Mouse (Mus musculus) CH12.LX (cell line): ENCODE measurements around the gene Fbxl17. TPM values are rescaled to one million over a fixed set of nuclear protein-coding genes. Genes with fewer than 3 reads are reported as not detected.

ENCODE experiments used
- DNase-seq: peaks from one replicate; pipeline ENCODE4 v3.0.0-alpha.2; 2013; ENCODE audit errors: extremely low read depth
- H3K27ac ChIP-seq: 2 replicates; pipeline ENCODE4 v1.5.1; 2012; ENCODE audit warnings: low read depth, mild to moderate bottlenecking, control low read depth, moderate library complexity; ENCODE audit not compliant: insufficient read depth
- H3K27me3 ChIP-seq: replicated peaks from 2 replicates; pipeline ENCODE3; 2012; ENCODE audit warnings: inconsistent platforms
- H3K36me3 ChIP-seq, 2 experiments: replicated peaks in 1 of 2; 2 replicates each; pipeline versions ENCODE3 to v1.6.1; 2012; ENCODE audit warnings: inconsistent platforms in 1 of 2, low read length in 1 of 2, mild to moderate bottlenecking in 1 of 2, mixed read lengths in 1 of 2, moderate library complexity in 1 of 2; ENCODE audit not compliant: control insufficient read depth in 1 of 2, insufficient read depth in 1 of 2
- H3K4me1 ChIP-seq, 2 experiments: 2 replicates each; pipeline ENCODE4 v1.6.1; 2012; ENCODE audit warnings: inconsistent platforms in 1 of 2, moderate library complexity in 1 of 2; ENCODE audit not compliant: insufficient read depth in 2 of 2, control insufficient read depth in 1 of 2
- H3K4me2 ChIP-seq: 2 replicates; pipeline ENCODE4 v1.6.1; 2012; ENCODE audit warnings: low read depth, mild to moderate bottlenecking, control low read depth; ENCODE audit not compliant: poor library complexity, insufficient read depth, severe bottlenecking
- H3K4me3 ChIP-seq, 3 experiments: fragments of 150-350 bp in 1 of 3; sonication (generic) in 1 of 3; replicated peaks in 1 of 3; 2 replicates each; pipeline versions ENCODE3 to v1.5.1; 2011 to 2012; ENCODE audit warnings: low read depth in 2 of 3, low read length in 2 of 3, mild to moderate bottlenecking in 2 of 3, moderate library complexity in 2 of 3, control low read depth in 1 of 3, improper control_type of control experiment in 1 of 3, inconsistent platforms in 1 of 3, mixed read lengths in 1 of 3; ENCODE audit not compliant: poor library complexity in 1 of 3
- H3K79me2 ChIP-seq: replicated peaks from 2 replicates; pipeline ENCODE4 v1.6.1; 2012; ENCODE audit warnings: mild to moderate bottlenecking, moderate library complexity; ENCODE audit not compliant: control insufficient read depth, poor library complexity, insufficient read depth, severe bottlenecking; ENCODE audit errors: extremely low read depth
- H3K9ac ChIP-seq: 2 replicates; pipeline ENCODE4 v1.6.1; 2012; ENCODE audit warnings: low read depth, mild to moderate bottlenecking, control low read depth, moderate library complexity; ENCODE audit not compliant: insufficient read depth
- H3K9me3 ChIP-seq: replicated peaks from 2 replicates; pipeline ENCODE3; 2012; ENCODE audit warnings: low read length, inconsistent platforms, mixed read lengths
- CHD1 ChIP-seq: IDR thresholded peaks from 2 replicates; pipeline ENCODE4 v1.6.1; 2012; ENCODE audit warnings: low read depth, low read length, improper control_type of control experiment, inconsistent platforms
- CHD2 ChIP-seq: IDR thresholded peaks from 2 replicates; pipeline ENCODE4 v1.6.1; 2011; ENCODE audit warnings: low read length, improper control_type of control experiment
- CTCF ChIP-seq, 2 experiments: IDR thresholded peaks in 1 of 2; conservative IDR thresholded peaks in 1 of 2; 2 replicates each; pipeline ENCODE4 v1.5.1; 2011 to 2012; ENCODE audit warnings: low read depth in 2 of 2, low read length in 2 of 2, improper control_type of control experiment in 1 of 2, inconsistent platforms in 1 of 2, mild to moderate bottlenecking in 1 of 2, moderate library complexity in 1 of 2
- EP300 ChIP-seq: IDR thresholded peaks from 2 replicates; pipeline ENCODE4 v1.6.1; 2011; ENCODE audit warnings: low read length, improper control_type of control experiment
- GABPA ChIP-seq: IDR thresholded peaks from 2 replicates; pipeline ENCODE4 v1.6.1; 2012; ENCODE audit warnings: low read depth, low read length, improper control_type of control experiment, inconsistent platforms; ENCODE audit not compliant: insufficient replicate concordance
- HCFC1 ChIP-seq: IDR thresholded peaks from 2 replicates; pipeline ENCODE4 v1.6.1; 2012; ENCODE audit warnings: low read depth, mild to moderate bottlenecking, inconsistent platforms, low read length, improper control_type of control experiment
- IRF4 ChIP-seq: IDR thresholded peaks from 2 replicates; pipeline ENCODE4 v1.6.1; 2014; ENCODE audit warnings: low read depth, mild to moderate bottlenecking, inconsistent platforms, low read length, improper control_type of control experiment
- JUN ChIP-seq: IDR thresholded peaks from 2 replicates; pipeline ENCODE4 v1.6.1; 2011; ENCODE audit warnings: low read depth, mild to moderate bottlenecking, low read length, improper control_type of control experiment, moderate library complexity; ENCODE audit not compliant: insufficient read depth
- MAX ChIP-seq: IDR thresholded peaks from 2 replicates; pipeline ENCODE4 v1.6.1; 2011; ENCODE audit warnings: low read length, improper control_type of control experiment
- MAZ ChIP-seq: IDR thresholded peaks from 2 replicates; pipeline ENCODE4 v1.6.1; 2012; ENCODE audit warnings: low read depth, mild to moderate bottlenecking, inconsistent platforms, low read length, improper control_type of control experiment, moderate library complexity
- MEF2A ChIP-seq: IDR thresholded peaks from 2 replicates; pipeline ENCODE4 v1.6.1; 2014; ENCODE audit warnings: low read depth, mild to moderate bottlenecking, inconsistent platforms, low read length, improper control_type of control experiment, borderline replicate concordance
- MXI1 ChIP-seq: IDR thresholded peaks from 2 replicates; pipeline ENCODE4 v1.6.1; 2011; ENCODE audit warnings: mild to moderate bottlenecking, low read depth, low read length, improper control_type of control experiment
- NELFE ChIP-seq: IDR thresholded peaks from 2 replicates; pipeline ENCODE4 v1.6.1; 2011; ENCODE audit warnings: low read depth, low read length, improper control_type of control experiment
- NRF1 ChIP-seq: IDR thresholded peaks from 2 replicates; pipeline ENCODE4 v1.6.1; 2014; ENCODE audit warnings: low read depth, mild to moderate bottlenecking, inconsistent platforms, low read length, improper control_type of control experiment, moderate library complexity
- PAX5 ChIP-seq: IDR thresholded peaks from 2 replicates; pipeline ENCODE4 v1.6.1; 2012; ENCODE audit warnings: low read length, inconsistent platforms, mixed read lengths
- POLR2A ChIP-seq: IDR thresholded peaks from 2 replicates; pipeline ENCODE4 v1.6.1; 2011; ENCODE audit warnings: low read depth, mild to moderate bottlenecking, improper control_type of control experiment, low read length
- POLR2AphosphoS2 ChIP-seq: IDR thresholded peaks from 2 replicates; pipeline ENCODE4 v1.6.1; 2011; ENCODE audit warnings: low read depth, low read length, improper control_type of control experiment
- RAD21 ChIP-seq: IDR thresholded peaks from 2 replicates; pipeline ENCODE4 v1.6.1; 2011; ENCODE audit warnings: low read depth, mild to moderate bottlenecking, low read length, improper control_type of control experiment, moderate library complexity
- RCOR1 ChIP-seq: conservative IDR thresholded peaks from 2 replicates; pipeline ENCODE4 v1.6.1; 2012; ENCODE audit warnings: low read depth, mild to moderate bottlenecking, inconsistent platforms, low read length, improper control_type of control experiment
- SIN3A ChIP-seq: IDR thresholded peaks from 2 replicates; pipeline ENCODE4 v1.6.1; 2012; ENCODE audit warnings: low read length, improper control_type of control experiment, inconsistent platforms
- USF1 ChIP-seq: IDR thresholded peaks from 2 replicates; pipeline ENCODE4 v1.6.1; 2014; ENCODE audit warnings: low read depth, mild to moderate bottlenecking, inconsistent platforms, low read length, improper control_type of control experiment
- USF2 ChIP-seq: conservative IDR thresholded peaks from 2 replicates; pipeline ENCODE4 v1.6.1; 2011; ENCODE audit warnings: low read depth, low read length, improper control_type of control experiment
- ZC3H11A ChIP-seq: IDR thresholded peaks from 2 replicates; pipeline ENCODE4 v1.6.1; 2012; ENCODE audit warnings: low read depth, mild to moderate bottlenecking, inconsistent platforms, low read length, improper control_type of control experiment
- ZKSCAN1 ChIP-seq: IDR thresholded peaks from 2 replicates; pipeline ENCODE4 v1.6.1; 2012; ENCODE audit warnings: low read depth, inconsistent platforms, low read length, improper control_type of control experiment, borderline replicate concordance
- ZMIZ1 ChIP-seq: IDR thresholded peaks from 2 replicates; pipeline ENCODE4 v1.6.1; 2012; ENCODE audit warnings: low read depth, mild to moderate bottlenecking, inconsistent platforms, low read length, improper control_type of control experiment
- ZNF384 ChIP-seq: IDR thresholded peaks from 2 replicates; pipeline ENCODE4 v1.6.1; 2012; ENCODE audit warnings: low read depth, low read length, improper control_type of control experiment, inconsistent platforms
- dilution Hi-C: fragments of 300-500 bp; cut with MboI; formaldehyde crosslinking; loops from 2 replicates; pipeline ENCODE4 v1.14.3; 2020; ENCODE audit warnings: low sequenced_read_pairs; ENCODE audit not compliant: extremely low pct_unique_long_range_greater_than_20kb, extremely low pct_ligation_motif_present
- in situ Hi-C: fragments of 300-500 bp; cut with MboI; formaldehyde crosslinking; loops from 3 replicates; pipeline ENCODE4 v1.14.3; 2019; ENCODE audit warnings: low sequenced_read_pairs, low pct_ligation_motif_present, low pct_unique_long_range_greater_than_20kb, mixed read lengths
- polyA plus RNA-seq: library from polyadenylated mRNA; unstranded; fragments of >175 nt; gene quantifications from 2 replicates; pipeline ENCODE4 v1.2.1, GENCODE M21; 2012; ENCODE audit warnings: low read depth; ENCODE audit not compliant: insufficient read length
- total RNA-seq, 2 experiments: library from RNA; depleted of rRNA; stranded (reverse); fragments of 300-350 nt in 1 of 2; fragments of >200 nt in 1 of 2; gene quantifications; 2 replicates each; pipeline ENCODE4 v1.2.3; 2012 to 2014

The Fbxl17 gene
- total and polyA plus RNA-seq, 3 experiments, result 4.0 to 6.9 (median 4.3) TPM

DNA sequence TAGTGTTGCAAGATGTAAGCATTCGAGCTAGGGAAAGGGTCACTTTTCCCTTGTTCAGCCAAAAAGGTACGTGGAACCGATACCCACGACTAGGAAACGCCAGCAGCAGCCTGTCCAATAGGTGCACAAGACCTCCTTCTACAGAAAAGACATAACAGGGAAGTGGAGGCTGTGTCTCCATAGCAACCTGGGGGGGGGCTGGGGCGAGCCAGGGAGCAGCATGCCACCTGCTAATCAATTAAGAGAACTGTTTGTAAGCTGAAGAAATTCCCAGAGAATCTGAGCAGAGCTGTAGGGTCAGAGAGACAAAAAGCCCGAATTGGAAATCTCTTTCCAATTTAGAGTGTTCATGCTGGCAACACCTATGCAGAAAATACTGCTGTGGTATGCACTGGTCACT is 356.0 kb downstream of the Fbxl17 start:
- no peak overlapping the region for H3K4me3 ChIP-seq
- no peak for DNase-seq
- no peak overlapping the region for H3K4me2 ChIP-seq
- in situ Hi-C loops, result no loop called here
- H3K9me3 ChIP-seq, result no peaks in the 10 kb centered on the region
- no peak overlapping the region for H3K9ac ChIP-seq
- H3K36me3 ChIP-seq, result peaks cover 0 to 2% of the 10 kb centered on the region in 2 experiments
- H3K79me2 ChIP-seq, result no peaks in the 10 kb centered on the region
- peaks cover 0 to 21% of the 10 kb centered on the region in 2 experiments; a peak in 2 of 4 replicates for H3K4me1 ChIP-seq
- dilution Hi-C loops, result no loop called here
- H3K27me3 ChIP-seq, result no peaks in the 10 kb centered on the region
- TF ChIP-seq CHD1 (no peak), IRF4 (no peak), SIN3A (no peak), ZMIZ1 (no peak), POLR2A (no peak), ZNF384 (no peak), MEF2A (no peak), NELFE (no peak), USF2 (no peak), RCOR1 (no peak), CHD2 (no peak), MAX (no peak), MAZ (no peak), POLR2AphosphoS2 (no peak), MXI1 (no peak), USF1 (no peak), CTCF (conservative IDR thresholded peaks at IDR 0.05 in 1 of 2, IDR thresholded peaks at IDR 0.05 in 1 of 2; ENCODE audit: low read depth in 2 of 2, low read length in 2 of 2) (no peak)
- TF ChIP-seq, all 38 proteins: peak for 0
- H3K27ac ChIP-seq, result no peak overlapping the region

DNA sequence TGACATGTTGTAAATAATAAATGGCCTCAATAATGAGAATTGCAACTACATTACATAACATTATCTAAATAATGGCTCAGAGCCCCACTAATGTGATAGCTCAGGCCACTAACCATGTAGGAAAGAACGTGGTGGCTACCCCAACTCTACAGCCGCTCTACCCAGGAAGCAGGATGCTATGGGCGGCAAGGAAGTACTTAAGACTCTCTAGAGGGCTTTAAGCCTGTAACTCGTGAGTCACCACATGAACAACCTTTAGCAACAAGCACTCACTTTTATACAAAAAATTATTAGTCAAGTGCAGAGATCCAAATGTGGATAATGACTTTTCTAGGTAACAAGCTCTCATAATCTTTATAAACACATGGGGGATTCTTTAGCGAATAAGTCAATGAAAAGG is 365.0 kb downstream of the Fbxl17 start:
- DNase-seq, result no peak
- H3K4me3 ChIP-seq, result no peak overlapping the region
- H3K27me3 ChIP-seq, result no peaks in the 10 kb centered on the region
- TF ChIP-seq CHD2 (no peak), RAD21 (no peak), GABPA (no peak), POLR2A (no peak), USF1 (no peak), CTCF (conservative IDR thresholded peaks at IDR 0.05 in 1 of 2, IDR thresholded peaks at IDR 0.05 in 1 of 2; ENCODE audit: low read depth in 2 of 2, low read length in 2 of 2) (no peak), MAZ (no peak), ZC3H11A (no peak), ZMIZ1 (no peak), ZKSCAN1 (no peak), HCFC1 (no peak), JUN (no peak), SIN3A (no peak), IRF4 (no peak), EP300 (no peak), PAX5 (no peak), MEF2A (no peak), NRF1 (no peak), MAX (no peak), MXI1 (no peak)
- H3K4me2 ChIP-seq, result no peak overlapping the region
- dilution Hi-C loops (no loop called here), in situ Hi-C loops (no loop called here)
- H3K79me2 ChIP-seq, result 0 out of 2 replicates have a peak, but pooled peaks cover 2% of the 10 kb centered on the region
- no peak overlapping the region for H3K27ac ChIP-seq
- peaks cover 6% of the 10 kb centered on the region for H3K9me3 ChIP-seq
- H3K4me1 ChIP-seq, result no peaks in the 10 kb centered on the region
- no peak overlapping the region for H3K9ac ChIP-seq
- peaks cover 0 to 5% of the 10 kb centered on the region in 2 experiments for H3K36me3 ChIP-seq
